Mouse (Mus musculus) CH12.LX (cell line): ENCODE results near the gene Sh3d21. TPM values are rescaled to one million over a fixed set of nuclear protein-coding genes. Genes with fewer than 3 reads are reported as not detected.

ENCODE experiments used
- DNase-seq: peaks from one replicate; pipeline ENCODE4 v3.0.0-alpha.2; 2013; ENCODE audit errors: extremely low read depth
- H3K27ac ChIP-seq: 2 replicates; pipeline ENCODE4 v1.5.1; 2012; ENCODE audit warnings: low read depth, mild to moderate bottlenecking, control low read depth, moderate library complexity; ENCODE audit not compliant: insufficient read depth
- H3K27me3 ChIP-seq: replicated peaks from 2 replicates; pipeline ENCODE3; 2012; ENCODE audit warnings: inconsistent platforms
- H3K36me3 ChIP-seq, 2 experiments: replicated peaks in 1 of 2; 2 replicates each; pipeline versions ENCODE3 to v1.6.1; 2012; ENCODE audit warnings: inconsistent platforms in 1 of 2, low read length in 1 of 2, mild to moderate bottlenecking in 1 of 2, mixed read lengths in 1 of 2, moderate library complexity in 1 of 2; ENCODE audit not compliant: control insufficient read depth in 1 of 2, insufficient read depth in 1 of 2
- H3K4me1 ChIP-seq, 2 experiments: 2 replicates each; pipeline ENCODE4 v1.6.1; 2012; ENCODE audit warnings: inconsistent platforms in 1 of 2, moderate library complexity in 1 of 2; ENCODE audit not compliant: insufficient read depth in 2 of 2, control insufficient read depth in 1 of 2
- H3K4me2 ChIP-seq: 2 replicates; pipeline ENCODE4 v1.6.1; 2012; ENCODE audit warnings: low read depth, mild to moderate bottlenecking, control low read depth; ENCODE audit not compliant: poor library complexity, insufficient read depth, severe bottlenecking
- H3K4me3 ChIP-seq, 3 experiments: fragments of 150-350 bp in 1 of 3; sonication (generic) in 1 of 3; replicated peaks in 1 of 3; 2 replicates each; pipeline versions ENCODE3 to v1.5.1; 2011 to 2012; ENCODE audit warnings: low read depth in 2 of 3, low read length in 2 of 3, mild to moderate bottlenecking in 2 of 3, moderate library complexity in 2 of 3, control low read depth in 1 of 3, improper control_type of control experiment in 1 of 3, inconsistent platforms in 1 of 3, mixed read lengths in 1 of 3; ENCODE audit not compliant: poor library complexity in 1 of 3
- H3K79me2 ChIP-seq: replicated peaks from 2 replicates; pipeline ENCODE4 v1.6.1; 2012; ENCODE audit warnings: mild to moderate bottlenecking, moderate library complexity; ENCODE audit not compliant: control insufficient read depth, poor library complexity, insufficient read depth, severe bottlenecking; ENCODE audit errors: extremely low read depth
- H3K9ac ChIP-seq: 2 replicates; pipeline ENCODE4 v1.6.1; 2012; ENCODE audit warnings: low read depth, mild to moderate bottlenecking, control low read depth, moderate library complexity; ENCODE audit not compliant: insufficient read depth
- H3K9me3 ChIP-seq: replicated peaks from 2 replicates; pipeline ENCODE3; 2012; ENCODE audit warnings: low read length, inconsistent platforms, mixed read lengths
- BHLHE40 ChIP-seq: IDR thresholded peaks from 2 replicates; pipeline ENCODE4 v1.6.1; 2011; ENCODE audit warnings: mild to moderate bottlenecking, low read depth, low read length, improper control_type of control experiment
- CHD1 ChIP-seq: IDR thresholded peaks from 2 replicates; pipeline ENCODE4 v1.6.1; 2012; ENCODE audit warnings: low read depth, low read length, improper control_type of control experiment, inconsistent platforms
- CHD2 ChIP-seq: IDR thresholded peaks from 2 replicates; pipeline ENCODE4 v1.6.1; 2011; ENCODE audit warnings: low read length, improper control_type of control experiment
- E2F4 ChIP-seq: IDR thresholded peaks from 2 replicates; pipeline ENCODE4 v1.6.1; 2011; ENCODE audit warnings: low read depth, low read length, improper control_type of control experiment; ENCODE audit not compliant: insufficient replicate concordance
- EP300 ChIP-seq: IDR thresholded peaks from 2 replicates; pipeline ENCODE4 v1.6.1; 2011; ENCODE audit warnings: low read length, improper control_type of control experiment
- ETS1 ChIP-seq: conservative IDR thresholded peaks from 2 replicates; pipeline ENCODE4 v1.6.1; 2012; ENCODE audit warnings: low read depth, mild to moderate bottlenecking, inconsistent platforms, low read length, improper control_type of control experiment, moderate library complexity
- HCFC1 ChIP-seq: IDR thresholded peaks from 2 replicates; pipeline ENCODE4 v1.6.1; 2012; ENCODE audit warnings: low read depth, mild to moderate bottlenecking, inconsistent platforms, low read length, improper control_type of control experiment
- IRF4 ChIP-seq: IDR thresholded peaks from 2 replicates; pipeline ENCODE4 v1.6.1; 2014; ENCODE audit warnings: low read depth, mild to moderate bottlenecking, inconsistent platforms, low read length, improper control_type of control experiment
- JUND ChIP-seq: conservative IDR thresholded peaks from 2 replicates; pipeline ENCODE4 v1.6.1; 2011; ENCODE audit warnings: low read depth, low read length, improper control_type of control experiment
- KAT2A ChIP-seq: IDR thresholded peaks from 2 replicates; pipeline ENCODE4 v1.6.1; 2012; ENCODE audit warnings: low read length, improper control_type of control experiment, inconsistent platforms; ENCODE audit not compliant: insufficient replicate concordance
- MAFK ChIP-seq: IDR thresholded peaks from 2 replicates; pipeline ENCODE4 v1.6.1; 2011; ENCODE audit warnings: low read length, improper control_type of control experiment; ENCODE audit not compliant: insufficient replicate concordance
- MAX ChIP-seq: IDR thresholded peaks from 2 replicates; pipeline ENCODE4 v1.6.1; 2011; ENCODE audit warnings: low read length, improper control_type of control experiment
- MAZ ChIP-seq: IDR thresholded peaks from 2 replicates; pipeline ENCODE4 v1.6.1; 2012; ENCODE audit warnings: low read depth, mild to moderate bottlenecking, inconsistent platforms, low read length, improper control_type of control experiment, moderate library complexity
- NELFE ChIP-seq: IDR thresholded peaks from 2 replicates; pipeline ENCODE4 v1.6.1; 2011; ENCODE audit warnings: low read depth, low read length, improper control_type of control experiment
- POLR2A ChIP-seq: IDR thresholded peaks from 2 replicates; pipeline ENCODE4 v1.6.1; 2011; ENCODE audit warnings: low read depth, mild to moderate bottlenecking, improper control_type of control experiment, low read length
- RAD21 ChIP-seq: IDR thresholded peaks from 2 replicates; pipeline ENCODE4 v1.6.1; 2011; ENCODE audit warnings: low read depth, mild to moderate bottlenecking, low read length, improper control_type of control experiment, moderate library complexity
- RCOR1 ChIP-seq: conservative IDR thresholded peaks from 2 replicates; pipeline ENCODE4 v1.6.1; 2012; ENCODE audit warnings: low read depth, mild to moderate bottlenecking, inconsistent platforms, low read length, improper control_type of control experiment
- TBP ChIP-seq: conservative IDR thresholded peaks from 2 replicates; pipeline ENCODE4 v1.6.1; 2011; ENCODE audit warnings: low read depth, low read length, improper control_type of control experiment
- TCF12 ChIP-seq: IDR thresholded peaks from 2 replicates; pipeline ENCODE4 v1.6.1; 2014; ENCODE audit warnings: low read depth, mild to moderate bottlenecking, inconsistent platforms, low read length, improper control_type of control experiment
- USF1 ChIP-seq: IDR thresholded peaks from 2 replicates; pipeline ENCODE4 v1.6.1; 2014; ENCODE audit warnings: low read depth, mild to moderate bottlenecking, inconsistent platforms, low read length, improper control_type of control experiment
- USF2 ChIP-seq: conservative IDR thresholded peaks from 2 replicates; pipeline ENCODE4 v1.6.1; 2011; ENCODE audit warnings: low read depth, low read length, improper control_type of control experiment
- ZKSCAN1 ChIP-seq: IDR thresholded peaks from 2 replicates; pipeline ENCODE4 v1.6.1; 2012; ENCODE audit warnings: low read depth, inconsistent platforms, low read length, improper control_type of control experiment, borderline replicate concordance
- dilution Hi-C: fragments of 300-500 bp; cut with MboI; formaldehyde crosslinking; loops from 2 replicates; pipeline ENCODE4 v1.14.3; 2020; ENCODE audit warnings: low sequenced_read_pairs; ENCODE audit not compliant: extremely low pct_unique_long_range_greater_than_20kb, extremely low pct_ligation_motif_present
- in situ Hi-C: fragments of 300-500 bp; cut with MboI; formaldehyde crosslinking; loops from 3 replicates; pipeline ENCODE4 v1.14.3; 2019; ENCODE audit warnings: low sequenced_read_pairs, low pct_ligation_motif_present, low pct_unique_long_range_greater_than_20kb, mixed read lengths
- polyA plus RNA-seq: library from polyadenylated mRNA; unstranded; fragments of >175 nt; gene quantifications from 2 replicates; pipeline ENCODE4 v1.2.1, GENCODE M21; 2012; ENCODE audit warnings: low read depth; ENCODE audit not compliant: insufficient read length
- total RNA-seq, 2 experiments: library from RNA; depleted of rRNA; stranded (reverse); fragments of 300-350 nt in 1 of 2; fragments of >200 nt in 1 of 2; gene quantifications; 2 replicates each; pipeline ENCODE4 v1.2.3; 2012 to 2014

Gene Sh3d21
- total and polyA plus RNA-seq, 3 experiments, result 0.21 to 0.46 (median 0.35) TPM

DNA sequence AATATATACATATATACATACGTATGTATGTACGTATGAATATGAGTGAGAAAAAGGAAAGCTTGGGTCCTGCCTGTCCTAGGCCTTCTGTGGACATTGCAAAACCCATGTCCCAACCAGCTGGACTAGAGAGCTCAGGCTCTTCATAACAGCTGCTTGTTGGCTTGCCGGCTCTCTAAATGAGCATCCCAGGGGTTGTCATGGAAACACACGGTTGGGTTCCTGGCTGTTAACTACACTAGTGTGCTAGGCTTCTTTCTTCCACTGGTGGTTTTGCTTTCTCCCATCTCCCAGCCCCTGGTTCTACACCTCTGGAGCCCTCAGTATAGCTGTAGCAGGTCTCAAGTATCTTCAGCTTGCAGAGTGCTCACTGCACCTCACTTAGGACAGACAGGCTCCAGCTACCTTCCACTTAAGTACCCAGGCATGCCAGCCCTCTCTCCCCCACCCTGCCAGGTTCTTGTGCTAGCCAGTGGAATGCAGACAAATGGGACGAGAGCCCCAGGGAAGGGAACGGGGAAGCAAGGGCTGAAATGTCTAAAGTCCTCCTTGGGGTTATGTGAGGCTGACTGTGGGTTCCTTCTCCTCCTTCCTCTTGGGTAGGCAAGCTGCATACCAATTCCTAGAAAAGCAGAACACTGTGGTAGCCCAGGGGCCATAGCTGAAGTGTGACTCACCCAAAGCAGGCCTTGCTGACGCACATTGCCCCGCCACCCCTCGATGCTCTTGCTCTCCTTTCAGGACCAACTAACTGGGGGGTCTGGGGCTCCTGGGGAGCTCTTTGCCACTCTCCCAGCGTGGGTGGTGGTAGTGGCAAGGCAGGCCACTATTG lies 31.8 kb downstream of the Sh3d21 start:
- H3K9ac ChIP-seq, result no peak overlapping the region
- H3K27me3 ChIP-seq, result no peaks in the 10 kb centered on the region
- no peak overlapping the region for H3K4me2 ChIP-seq
- no peak overlapping the region for H3K4me3 ChIP-seq
- no peak overlapping the region for H3K27ac ChIP-seq
- H3K36me3 ChIP-seq, result peaks cover 83 to 92% of the 10 kb centered on the region in 2 experiments
- peaks cover 0 to 6% of the 10 kb centered on the region in 2 experiments; a peak in 2 of 4 replicates for H3K4me1 ChIP-seq
- in situ Hi-C loops (no loop called here), dilution Hi-C loops (no loop called here)
- H3K79me2 ChIP-seq, result no peaks in the 10 kb centered on the region
- TF ChIP-seq MAFK (no peak), USF2 (no peak), IRF4 (no peak), ZKSCAN1 (no peak), HCFC1 (no peak), NELFE (no peak), MAZ (no peak), BHLHE40 (no peak), ETS1 (no peak), USF1 (no peak), CHD2 (no peak), JUND (no peak), EP300 (no peak), TCF12 (no peak), CHD1 (no peak), TBP (no peak), RCOR1 (no peak), KAT2A (no peak), RAD21 (no peak), POLR2A (no peak)
- H3K9me3 ChIP-seq, result no peaks in the 10 kb centered on the region
- no peak for DNase-seq

- no peak overlapping the region for H3K4me3 ChIP-seq
- no peaks in the 10 kb centered on the region for H3K27me3 ChIP-seq
- H3K27ac ChIP-seq, result no peak overlapping the region
- no peaks in the 10 kb centered on the region for H3K9me3 ChIP-seq
- dilution Hi-C loops, result no loop called here
- no peak for DNase-seq
- no peak overlapping the region for H3K4me2 ChIP-seq
- H3K79me2 ChIP-seq, result no peaks in the 10 kb centered on the region
- H3K9ac ChIP-seq, result no peak overlapping the region
- in situ Hi-C loops, result no loop called here
- H3K36me3 ChIP-seq, result peaks cover 85 to 94% of the 10 kb centered on the region in 2 experiments
- H3K4me1 ChIP-seq, result peaks cover 0 to 6% of the 10 kb centered on the region in 2 experiments; a peak in 2 of 4 replicates
- TF ChIP-seq USF1, result no peak
- TF ChIP-seq E2F4, result no peak
- TF ChIP-seq RCOR1, result no peak
- TF ChIP-seq EP300, result no peak
- TF ChIP-seq POLR2A, result no peak
- TF ChIP-seq USF2, result no peak
- TF ChIP-seq MAX, result no peak
- TF ChIP-seq CHD2, result no peak
- no peak for TF ChIP-seq KAT2A
- no peak for TF ChIP-seq TBP
- TF ChIP-seq RAD21, result no peak
Measured at GRCm38 (mm10) chr4:126130502-126130901, 32.8 kb downstream of the Sh3d21 start.
